Mouse (Mus musculus): Measurements from ENCODE around the gene Zdhhc17. TPM values are rescaled to one million over a fixed set of nuclear protein-coding genes. Genes with fewer than 3 reads are reported as not detected.

The Zdhhc17 gene
- polyA plus RNA-seq, 1 experiment from 2014 or later: 22.0 TPM

GRCm38 (mm10) chr10:110917521-110917920 is 92.4 kb downstream of the Zdhhc17 start:
- Histone ChIP-seq H3K27me3 (no peaks in the 10 kb centered on the region), H3K27ac (no peak overlapping the region), H3K36me3 (no peaks in the 10 kb centered on the region), H3K4me2 (no peak overlapping the region), H3K9me3 (no peaks in the 10 kb centered on the region), H3K9ac (no peak overlapping the region), H3K4me1 (peaks cover 22% of the 10 kb centered on the region), H3K4me3 (no peak overlapping the region)
- 89% methylated on average over 6 of the region's 6 CpGs for WGBS
- no peak for ATAC-seq (ENCODE audit: insufficient number of reproducible peaks, low FRiP score, low TSS enrichment, low read depth)

GRCm38 (mm10) chr10:110916666-110917344 is 93.1 kb downstream of the Zdhhc17 start:
- ATAC-seq (ENCODE audit: insufficient number of reproducible peaks, low FRiP score, low TSS enrichment, low read depth): no peak
- Histone ChIP-seq H3K36me3 (no peaks in the 10 kb centered on the region), H3K9me3 (no peaks in the 10 kb centered on the region), H3K4me2 (no peak overlapping the region), H3K27me3 (no peaks in the 10 kb centered on the region), H3K27ac (no peak overlapping the region), H3K4me3 (no peak overlapping the region), H3K4me1 (peaks cover 15% of the 10 kb centered on the region), H3K9ac (no peak overlapping the region)
- 48% methylated on average over 11 of the region's 11 CpGs for WGBS

GRCm38 (mm10) chr10:110903862-110904261 is 106.1 kb downstream of the Zdhhc17 start:
- H3K27me3 ChIP-seq: no peaks in the 10 kb centered on the region
- H3K9ac ChIP-seq: no peak overlapping the region
- H3K4me3 ChIP-seq: no peak overlapping the region
- ATAC-seq (ENCODE audit: insufficient number of reproducible peaks, low FRiP score, low TSS enrichment, low read depth): no peak
- H3K4me2 ChIP-seq: no peak overlapping the region
- H3K9me3 ChIP-seq: no peaks in the 10 kb centered on the region
- 91% methylated on average over 3 of the region's 3 CpGs for WGBS
- no peaks in the 10 kb centered on the region for H3K36me3 ChIP-seq
- H3K4me1 ChIP-seq: no peaks in the 10 kb centered on the region
- H3K27ac ChIP-seq: no peak overlapping the region

- no peak for ATAC-seq (ENCODE audit: insufficient number of reproducible peaks, low FRiP score, low TSS enrichment, low read depth)
- no peak overlapping the region for H3K4me2 ChIP-seq
- H3K27ac ChIP-seq: no peak overlapping the region
- 44% methylated on average over 13 of the region's 13 CpGs for WGBS
- H3K9me3 ChIP-seq: no peaks in the 10 kb centered on the region
- no peaks in the 10 kb centered on the region for H3K4me1 ChIP-seq
- H3K9ac ChIP-seq: no peak overlapping the region
- no peaks in the 10 kb centered on the region for H3K36me3 ChIP-seq
- H3K4me3 ChIP-seq: no peak overlapping the region
- no peaks in the 10 kb centered on the region for H3K27me3 ChIP-seq
Measured at GRCm38 (mm10) chr10:110899744-110900501, 110.0 kb downstream of the Zdhhc17 start.

Other genes starting within 250 kb of the Zdhhc17 start
- gene Csrp2, start 90.4 kb downstream of the Zdhhc17 start, polyA plus RNA-seq (2015; fragmentation: Nextera tagmentation; extraction: Ambion mirVana): 130 TPM in 2 replicates
- 11.0 and 12.8 TPM in 2 replicates for gene Osbpl8, start 154.6 kb upstream of the Zdhhc17 start, polyA plus RNA-seq (2015; fragmentation: Nextera tagmentation; extraction: Ambion mirVana)

Measured in limb, embryonic 15.5 days (tissue).